Mouse (Mus musculus) limb, embryonic 14.5 days (tissue): ENCODE results near the gene Sp140. TPM values are rescaled to one million over a fixed set of nuclear protein-coding genes. Genes with fewer than 3 reads are reported as not detected.

Experiments used
- ATAC-seq: fragments of 200-750 bp; cut with Nextera tagmentation; 2 replicates; pipeline ENCODE4 v1.8.0; 2017; ENCODE audit warnings: low read depth, moderate number of reproducible peaks, moderate TSS enrichment; ENCODE audit not compliant: low FRiP score
- DNase-seq: peaks from one replicate; pipeline ENCODE4 v3.0.0-alpha.2; 2015; ENCODE audit warnings: low spot score
- H3K27ac ChIP-seq: fragments of 300-500 bp; sonication (generic); replicated peaks from 2 replicates; pipeline ENCODE4 v1.5.1; 2014; ENCODE audit warnings: low read depth, mild to moderate bottlenecking, low read length, moderate library complexity, mixed read lengths
- H3K27me3 ChIP-seq: fragments of 300-500 bp; sonication (generic); 2 replicates; pipeline ENCODE4 v1.6.1; 2014; ENCODE audit warnings: low read length, mixed read lengths; ENCODE audit not compliant: control insufficient read depth, insufficient read depth
- H3K36me3 ChIP-seq: fragments of 300-500 bp; sonication (generic); 2 replicates; pipeline ENCODE4 v1.6.1; 2014; ENCODE audit warnings: mild to moderate bottlenecking, low read length, moderate library complexity, mixed read lengths; ENCODE audit not compliant: control insufficient read depth, insufficient read depth
- H3K4me1 ChIP-seq: fragments of 300-500 bp; sonication (generic); 2 replicates; pipeline ENCODE4 v1.6.1; 2014; ENCODE audit warnings: antibody characterized with exemption, low read length, mixed read lengths; ENCODE audit not compliant: control insufficient read depth, insufficient read depth
- H3K4me2 ChIP-seq: fragments of 300-500 bp; sonication (generic); replicated peaks from 2 replicates; pipeline ENCODE4 v1.6.1; 2014; ENCODE audit warnings: low read depth, mild to moderate bottlenecking, low read length, moderate library complexity; ENCODE audit not compliant: severe bottlenecking
- H3K4me3 ChIP-seq: fragments of 300-500 bp; sonication (generic); replicated peaks from 2 replicates; pipeline ENCODE4 v1.5.1; 2014; ENCODE audit warnings: low read length
- H3K9ac ChIP-seq: fragments of 300-500 bp; sonication (generic); 2 replicates; pipeline ENCODE4 v1.6.1; 2014; ENCODE audit warnings: mild to moderate bottlenecking, low read depth, low read length, moderate library complexity; ENCODE audit not compliant: severe bottlenecking
- H3K9me3 ChIP-seq: fragments of 300-500 bp; sonication (generic); 2 replicates; pipeline ENCODE4 v1.6.1; 2016; ENCODE audit warnings: low read length; ENCODE audit not compliant: control insufficient read depth
- POLR2A ChIP-seq: fragments of 200-500 bp; IDR thresholded peaks from 2 replicates; pipeline ENCODE4 v1.8.0; 2012; ENCODE audit warnings: inconsistent platforms, mild to moderate bottlenecking, moderate library complexity, borderline replicate concordance; ENCODE audit not compliant: insufficient read depth, insufficient read length; ENCODE audit errors: extremely low read depth
- WGBS: fragments of 180-500 bp; shearing (Covaris S2); extraction: QIAGEN DNeasy Blood & Tissue Kit; methylation state at CpG from one replicate; pipeline ENCODE4 v1.1.7; 2014; 5-methylcytosine and 5-hydroxymethylcytosine counted together
- polyA plus RNA-seq, 2 experiments: library from polyadenylated mRNA; depleted of rRNA in 1 of 2; stranded (reverse) in 1 of 2; unstranded in 1 of 2; fragments of >200 nt; fragmentation: Nextera tagmentation in 1 of 2; extraction: Ambion mirVana in 1 of 2; gene quantifications; 2 replicates each; pipeline versions ENCODE4 v1.2.1 to v1.2.3; 2012 to 2014

The Sp140 gene
- polyA plus RNA-seq, 2 experiments: 0.94 to 1.4 TPM

GRCm38 (mm10) chr1:85690544-85690943 lies 90.4 kb downstream of the Sp140 start:
- no peak for DNase-seq
- Histone ChIP-seq H3K4me1 (no peaks in the 10 kb centered on the region), H3K4me3 (no peak overlapping the region), H3K27ac (no peak overlapping the region), H3K9me3 (no peaks in the 10 kb centered on the region), H3K27me3 (no peaks in the 10 kb centered on the region), H3K9ac (no peak overlapping the region), H3K36me3 (no peaks in the 10 kb centered on the region), H3K4me2 (no peak overlapping the region)
- WGBS: 83% methylated on average over 3 of the region's 3 CpGs
- no peak for ATAC-seq
- no peak for TF ChIP-seq POLR2A

GRCm38 (mm10) chr1:85692281-85692680 lies 92.1 kb downstream of the Sp140 start:
- Histone ChIP-seq H3K9me3 (no peaks in the 10 kb centered on the region), H3K4me3 (no peak overlapping the region), H3K4me1 (no peaks in the 10 kb centered on the region), H3K27me3 (no peaks in the 10 kb centered on the region), H3K27ac (no peak overlapping the region), H3K9ac (no peak overlapping the region), H3K4me2 (no peak overlapping the region), H3K36me3 (no peaks in the 10 kb centered on the region)
- ATAC-seq: no peak
- 70% methylated on average over 1 of the region's 1 CpGs for WGBS
- no peak for DNase-seq
- no peak for TF ChIP-seq POLR2A

- 79% methylated on average over 3 of the region's 3 CpGs for WGBS
- H3K4me1 ChIP-seq: no peaks in the 10 kb centered on the region
These were observed 93.1 kb downstream of the Sp140 start for GRCm38 (mm10) chr1:85693280-85693679.

More at GRCm38 (mm10) chr1:85693280-85693679, 93.1 kb downstream of the Sp140 start:
- H3K27me3 ChIP-seq: no peaks in the 10 kb centered on the region
- no peak for TF ChIP-seq POLR2A
- H3K9me3 ChIP-seq: no peaks in the 10 kb centered on the region
- DNase-seq (no peak), ATAC-seq (no peak)
- H3K4me3 ChIP-seq: no peak overlapping the region
- H3K4me2 ChIP-seq: no peak overlapping the region
- H3K9ac ChIP-seq: no peak overlapping the region
- no peaks in the 10 kb centered on the region for H3K36me3 ChIP-seq
- no peak overlapping the region for H3K27ac ChIP-seq

Other genes starting within 250 kb of the Sp140 start
- not detected in 2 replicates for gene G530012D18Rik, start 24.7 kb upstream of the Sp140 start, polyA plus RNA-seq (2012; rRNA removed)
- not detected in 2 replicates for gene G530012D18Rik, start 24.7 kb upstream of the Sp140 start, polyA plus RNA-seq (2014; fragmentation: Nextera tagmentation; extraction: Ambion mirVana)
- 1.9 and 2.1 TPM in 2 replicates for gene Sp110, start 1.6 kb upstream of the Sp140 start, polyA plus RNA-seq (2012; rRNA removed)
- gene Sp110, start 1.6 kb upstream of the Sp140 start, polyA plus RNA-seq (2014; fragmentation: Nextera tagmentation; extraction: Ambion mirVana): 2.0 and 2.1 TPM in 2 replicates
- 0.59 and 1.2 TPM in 2 replicates for gene Sp100, start 49.6 kb downstream of the Sp140 start, polyA plus RNA-seq (2012; rRNA removed)
- 0.39 and 1.5 TPM in 2 replicates for gene Sp100, start 49.6 kb downstream of the Sp140 start, polyA plus RNA-seq (2014; fragmentation: Nextera tagmentation; extraction: Ambion mirVana)
- gene A630001G21Rik, start 178.3 kb downstream of the Sp140 start, polyA plus RNA-seq (2012; rRNA removed): 2.8 and 3.1 TPM in 2 replicates
- gene A630001G21Rik, start 178.3 kb downstream of the Sp140 start, polyA plus RNA-seq (2014; fragmentation: Nextera tagmentation; extraction: Ambion mirVana): 1.4 and 1.7 TPM in 2 replicates
- 59.4 and 61.4 TPM in 2 replicates for gene Cab39, start 193.1 kb downstream of the Sp140 start, polyA plus RNA-seq (2012; rRNA removed)
- 48.9 and 49.2 TPM in 2 replicates for gene Cab39, start 193.1 kb downstream of the Sp140 start, polyA plus RNA-seq (2014; fragmentation: Nextera tagmentation; extraction: Ambion mirVana)